In the genomic region with DNA sequence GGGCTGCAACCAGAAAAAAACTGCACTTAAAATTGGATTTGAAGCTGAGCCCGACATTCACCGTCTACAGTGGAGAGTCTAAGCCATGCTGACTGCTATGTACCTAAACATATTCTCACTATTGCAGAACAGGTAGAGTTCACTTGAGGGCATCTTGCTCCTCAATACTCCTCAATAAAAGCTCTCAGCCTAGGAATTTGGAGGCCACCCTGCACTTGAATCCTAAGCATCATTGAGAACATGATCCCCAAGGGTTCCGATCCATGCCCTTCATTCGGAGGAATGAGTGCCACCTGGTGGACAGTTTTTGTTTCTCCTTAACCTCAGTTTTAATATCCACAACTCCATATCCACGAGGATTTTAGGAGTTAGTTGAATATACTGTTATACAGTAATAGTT, we compare ENCODE assay signal across 10 mouse cellular contexts. TPM values are rescaled to one million over a fixed set of nuclear protein-coding genes. Genes with fewer than 3 reads are reported as not detected.
A peak's percentile ranks its signal among the peaks of the same experiment; 100 is the strongest.
DNase-seq lines count a peak whose midpoint lies in the region; ATAC-seq and TF ChIP-seq lines count a peak whose summit lies in the region.
"Had no signal": no experiment of that assay in that cellular context is flagged by ENCODE, and none has a peak within 500 bp of the region (broad histone marks: within the 10 kb centered on the region; RNA-seq: fewer than 3 reads in every experiment).

No protein-coding gene starts in this region.

- no peak overlapping the region for H3K9ac ChIP-seq in intestine, postnatal 0 days (ENCODE audit: low read depth, low read length)
- H3K9ac ChIP-seq in intestine, embryonic 16.5 days (ENCODE audit: low read depth, low read length), result no peak overlapping the region
- H3K9ac ChIP-seq in midbrain, embryonic 16.5 days (ENCODE audit: low read depth, low read length), result no peak overlapping the region
- H3K9ac ChIP-seq: embryonic facial prominence, embryonic 12.5 days; liver, embryonic 15.5 days had no signal

- H3K27ac ChIP-seq in intestine, postnatal 0 days (ENCODE audit: low read depth, low read length), result no peak overlapping the region
- H3K27ac ChIP-seq in intestine, embryonic 16.5 days (ENCODE audit: low read length), result no peak overlapping the region
- H3K27ac ChIP-seq in midbrain, embryonic 16.5 days (ENCODE audit: low read length), result no peak overlapping the region
- H3K27ac ChIP-seq: embryonic facial prominence, embryonic 12.5 days; liver, embryonic 15.5 days had no signal

- no peak overlapping the region for H3K4me2 ChIP-seq in intestine, postnatal 0 days (replicated peaks; ENCODE audit: low read depth)
- H3K4me2 ChIP-seq in intestine, embryonic 16.5 days (ENCODE audit: low read depth, low read length), result no peak overlapping the region
- H3K4me2 ChIP-seq in midbrain, embryonic 16.5 days (ENCODE audit: low read length), result no peak overlapping the region
- H3K4me2 ChIP-seq: embryonic facial prominence, embryonic 12.5 days; liver, embryonic 15.5 days had no signal

- WGBS in intestine, postnatal 0 days, result 42% methylated on average over 5 of the region's 5 CpGs
- WGBS in intestine, embryonic 16.5 days, result 39% methylated on average over 5 of the region's 5 CpGs
- WGBS in midbrain, embryonic 16.5 days, result 44% methylated on average over 5 of the region's 5 CpGs

- ATAC-seq in intestine, postnatal 0 days, result no peak
- no peak for ATAC-seq in intestine, embryonic 16.5 days
- peak; percentile 48; the same call in 1 of the 2 replicates for ATAC-seq in midbrain, embryonic 16.5 days

- H3K4me3 ChIP-seq in intestine, postnatal 0 days (ENCODE audit: low read depth, low read length), result no peak overlapping the region
- H3K4me3 ChIP-seq in intestine, embryonic 16.5 days (ENCODE audit: low read length), result no peak overlapping the region
- H3K4me3 ChIP-seq in midbrain, embryonic 16.5 days (ENCODE audit: low read depth, low read length), result no peak overlapping the region
- H3K4me3 ChIP-seq: embryonic facial prominence, embryonic 12.5 days; liver, embryonic 15.5 days had no signal

- no peaks in the 10 kb centered on the region for H3K9me3 ChIP-seq in intestine, postnatal 0 days (ENCODE audit: control insufficient read depth)
- no peaks in the 10 kb centered on the region for H3K9me3 ChIP-seq in intestine, embryonic 16.5 days (ENCODE audit: control insufficient read depth, low read length)
- no peaks in the 10 kb centered on the region for H3K9me3 ChIP-seq in midbrain, embryonic 16.5 days (replicated peaks; ENCODE audit: control insufficient read depth, low read length, poor library complexity, severe bottlenecking)
- H3K9me3 ChIP-seq: embryonic facial prominence, embryonic 12.5 days; liver, embryonic 15.5 days had no signal

- no peaks in the 10 kb centered on the region for H3K36me3 ChIP-seq in intestine, postnatal 0 days (ENCODE audit: control insufficient read depth, insufficient read depth)
- H3K36me3 ChIP-seq in intestine, embryonic 16.5 days (ENCODE audit: control insufficient read depth, insufficient read depth, low read length), result no peaks in the 10 kb centered on the region
- no peaks in the 10 kb centered on the region for H3K36me3 ChIP-seq in midbrain, embryonic 16.5 days (ENCODE audit: control insufficient read depth, insufficient read depth, low read length)
- H3K36me3 ChIP-seq: embryonic facial prominence, embryonic 12.5 days; liver, embryonic 15.5 days had no signal

- no peaks in the 10 kb centered on the region for H3K27me3 ChIP-seq in intestine, postnatal 0 days (replicated peaks; ENCODE audit: control insufficient read depth, insufficient read depth, low read length)
- H3K27me3 ChIP-seq in intestine, embryonic 16.5 days (replicated peaks; ENCODE audit: control insufficient read depth, insufficient read depth, low read length), result no peaks in the 10 kb centered on the region
- no peaks in the 10 kb centered on the region for H3K27me3 ChIP-seq in midbrain, embryonic 16.5 days (ENCODE audit: control insufficient read depth, insufficient read depth, low read depth, low read length)
- H3K27me3 ChIP-seq: embryonic facial prominence, embryonic 12.5 days; liver, embryonic 15.5 days had no signal

- H3K4me1 ChIP-seq in intestine, postnatal 0 days (replicated peaks; ENCODE audit: control insufficient read depth, insufficient read depth, low read length), result no peaks in the 10 kb centered on the region
- H3K4me1 ChIP-seq in intestine, embryonic 16.5 days (ENCODE audit: control insufficient read depth, insufficient read depth, low read length), result no peaks in the 10 kb centered on the region
- H3K4me1 ChIP-seq in midbrain, embryonic 16.5 days (ENCODE audit: control insufficient read depth, insufficient read depth, low read length), result no peaks in the 10 kb centered on the region
- H3K4me1 ChIP-seq: embryonic facial prominence, embryonic 12.5 days; liver, embryonic 15.5 days had no signal

- DNase-seq in ES-CJ7 (ENCODE audit: low read depth, low spot score), result peak; percentile 65
- DNase-seq in cerebellum, adult 18-20 months, result peak; percentile 38 to 47
- peak; percentile 9 to 62 for DNase-seq in frontal cortex, postnatal 36 days (ENCODE audit: low spot score in 2 of 2)
- peak; percentile 11 to 24 for DNase-seq in layer of hippocampus, postnatal 36 days
- DNase-seq in spleen, adult 12 weeks (ENCODE audit: low spot score), result no peak

- TF ChIP-seq CTCF in intestine, postnatal 0 days (IDR thresholded peaks at IDR 0.05; ENCODE audit: low read depth), result peak; percentile 86

RNA-seq across cellular contexts. Expression of a gene that starts 28.9 kb away (rescaled TPM):
- polyA plus RNA-seq in intestine, postnatal 0 days (2015; fragmentation: Nextera tagmentation; extraction: Ambion mirVana), result 15.8 and 18.4 TPM in 2 replicates
- 30.8 and 40.8 TPM in 2 replicates for polyA plus RNA-seq in intestine, embryonic 16.5 days (2015; fragmentation: Nextera tagmentation; extraction: Ambion mirVana)
- 10 to 100 TPM; 12.2 TPM for total RNA-seq in layer of hippocampus, postnatal 36 days (2021)
- polyA plus RNA-seq in midbrain, embryonic 16.5 days (2015; fragmentation: Nextera tagmentation; extraction: Ambion mirVana), result 57.6 and 66.1 TPM in 2 replicates

RNA-seq across cellular contexts. Expression of a gene that starts 42.2 kb away (rescaled TPM):
- polyA plus RNA-seq in intestine, postnatal 0 days (2015; fragmentation: Nextera tagmentation; extraction: Ambion mirVana), result 0.38 and 0.77 TPM in 2 replicates
- polyA plus RNA-seq in intestine, embryonic 16.5 days (2015; fragmentation: Nextera tagmentation; extraction: Ambion mirVana), result 0.93 and 1.5 TPM in 2 replicates
- under 1 TPM; 0.46 to 0.67 TPM for total RNA-seq in layer of hippocampus, postnatal 36 days (2021)
- 0.60 and 0.62 TPM in 2 replicates for polyA plus RNA-seq in midbrain, embryonic 16.5 days (2015; fragmentation: Nextera tagmentation; extraction: Ambion mirVana)
